Mouse (Mus musculus) right cerebral cortex, postnatal 4 days (tissue): ENCODE results near the gene Klhdc9.
A peak's percentile ranks its signal among the peaks of the same experiment; 100 is the strongest.
"Not testable (repeated sequence)": the region's sequence is repeated elsewhere in the genome, so short reads cannot be mapped to it uniquely, and the experiment has no call there.

Experiments used
- DNase-seq: peaks from one replicate; pipeline ENCODE4 v3.0.0-alpha.2; 2022

Klhdc9 gene

GRCm38 (mm10) chr1:171355812-171356340, 4.7 kb downstream of the Klhdc9 start:
- DNase-seq: no peak

GRCm38 (mm10) chr1:171349210-171349609, 11.4 kb downstream of the Klhdc9 start:
- no peak for DNase-seq

GRCm38 (mm10) chr1:171348665-171349064, 11.9 kb downstream of the Klhdc9 start:
- DNase-seq: no peak

- no peak for DNase-seq
Observed at GRCm38 (mm10) chr1:171346095-171346450, 14.5 kb downstream of the Klhdc9 start.

- peak; percentile 91 for DNase-seq
Observed at GRCm38 (mm10) chr1:171345225-171346094, 15.1 kb downstream of the Klhdc9 start, which contains the start of the genes Nit1 and Pfdn2. TSS of gene Nit1 (minus strand) at chr1:171345646. TSS of gene Pfdn2 (plus strand) at chr1:171345670.

GRCm38 (mm10) chr1:171344715-171345114, 15.9 kb downstream of the Klhdc9 start:
- DNase-seq: no peak

GRCm38 (mm10) chr1:171343922-171344677, 16.5 kb downstream of the Klhdc9 start:
- DNase-seq: peak; percentile 18

GRCm38 (mm10) chr1:171342262-171343207, 18.1 kb downstream of the Klhdc9 start:
- DNase-seq: no peak

- no peak for DNase-seq
Observed at GRCm38 (mm10) chr1:171330216-171330560, 30.4 kb downstream of the Klhdc9 start.

- DNase-seq: peak; percentile 81
Observed at GRCm38 (mm10) chr1:171329433-171330215, 31.0 kb downstream of the Klhdc9 start.

- DNase-seq: peak; percentile 88
Observed at GRCm38 (mm10) chr1:171328839-171329432, 31.7 kb downstream of the Klhdc9 start, which contains the start of gene Dedd. TSS of gene Dedd (plus strand) at chr1:171329145.

- DNase-seq: no peak
Observed at GRCm38 (mm10) chr1:171328244-171328643, 32.4 kb downstream of the Klhdc9 start.

- not testable (repeated sequence) for DNase-seq
Observed at GRCm38 (mm10) chr1:171326588-171326987, 34.0 kb downstream of the Klhdc9 start.

- no peak for DNase-seq
Observed at GRCm38 (mm10) chr1:171325571-171325970, 35.0 kb downstream of the Klhdc9 start.

- DNase-seq: no peak
Observed at GRCm38 (mm10) chr1:171322012-171322411, 38.6 kb downstream of the Klhdc9 start.

GRCm38 (mm10) chr1:171321415-171321814, 39.2 kb downstream of the Klhdc9 start:
- DNase-seq: no peak

- no peak for DNase-seq
Observed at GRCm38 (mm10) chr1:171320151-171320550, 40.4 kb downstream of the Klhdc9 start.

GRCm38 (mm10) chr1:171319748-171320147, 40.9 kb downstream of the Klhdc9 start:
- no peak for DNase-seq

GRCm38 (mm10) chr1:171309321-171309720, 51.3 kb downstream of the Klhdc9 start:
- DNase-seq: no peak
